Mouse (Mus musculus) stomach, embryonic 14.5 days (tissue): ENCODE measurements around the gene Chl1. TPM values are rescaled to one million over a fixed set of nuclear protein-coding genes. Genes with fewer than 3 reads are reported as not detected.

Experiments
- ATAC-seq: fragments of 200-750 bp; cut with Nextera tagmentation; 2 replicates; pipeline ENCODE4 v1.8.0; 2017; ENCODE audit warnings: low read depth, moderate TSS enrichment; ENCODE audit not compliant: insufficient number of reproducible peaks, insufficient read depth, low FRiP score
- H3K27ac ChIP-seq: fragments of 300-500 bp; sonication (generic); 2 replicates; pipeline ENCODE4 v1.5.1; 2014; ENCODE audit warnings: mild to moderate bottlenecking, low read length, moderate library complexity, mixed read lengths
- H3K27me3 ChIP-seq: fragments of 300-500 bp; sonication (generic); 2 replicates; pipeline ENCODE4 v1.6.1; 2014; ENCODE audit warnings: low read length, control low read depth, mixed read lengths; ENCODE audit not compliant: control insufficient read depth, insufficient read depth
- H3K36me3 ChIP-seq: fragments of 300-500 bp; sonication (generic); 2 replicates; pipeline ENCODE4 v1.6.1; 2014; ENCODE audit warnings: mild to moderate bottlenecking, control low read depth, low read length, moderate library complexity, mixed read lengths; ENCODE audit not compliant: control insufficient read depth, insufficient read depth
- H3K4me1 ChIP-seq: fragments of 300-500 bp; sonication (generic); 2 replicates; pipeline ENCODE4 v1.6.1; 2014; ENCODE audit warnings: low read length, control low read depth, mixed read lengths; ENCODE audit not compliant: control insufficient read depth, insufficient read depth
- H3K4me2 ChIP-seq: fragments of 300-500 bp; sonication (generic); replicated peaks from 2 replicates; pipeline ENCODE4 v1.6.1; 2014; ENCODE audit warnings: low read depth, low read length, control low read depth
- H3K4me3 ChIP-seq: fragments of 300-500 bp; sonication (generic); 2 replicates; pipeline ENCODE4 v1.5.1; 2014; ENCODE audit warnings: low read depth, low read length, control low read depth
- H3K9ac ChIP-seq: fragments of 300-500 bp; sonication (generic); replicated peaks from 2 replicates; pipeline ENCODE4 v1.6.1; 2014; ENCODE audit warnings: low read depth, mild to moderate bottlenecking, control low read depth, low read length, moderate library complexity, mixed read lengths
- H3K9me3 ChIP-seq: fragments of 300-500 bp; sonication (generic); 2 replicates; pipeline ENCODE4 v1.6.1; 2016; ENCODE audit warnings: low read depth, low read length, control low read depth; ENCODE audit not compliant: control insufficient read depth
- WGBS: fragments of 180-500 bp; shearing (Covaris S2); extraction: QIAGEN DNeasy Blood & Tissue Kit; methylation state at CpG from one replicate; pipeline ENCODE4 v1.1.7; 2014; 5-methylcytosine and 5-hydroxymethylcytosine counted together
- polyA plus RNA-seq: library from polyadenylated mRNA; unstranded; fragments of >200 nt; fragmentation: Nextera tagmentation; extraction: Ambion mirVana; gene quantifications from 2 replicates; pipeline ENCODE4 v1.2.1, GENCODE M21; 2014

Chl1 gene
- polyA plus RNA-seq, 1 experiment from 2014 or later = 9.3 TPM

DNA sequence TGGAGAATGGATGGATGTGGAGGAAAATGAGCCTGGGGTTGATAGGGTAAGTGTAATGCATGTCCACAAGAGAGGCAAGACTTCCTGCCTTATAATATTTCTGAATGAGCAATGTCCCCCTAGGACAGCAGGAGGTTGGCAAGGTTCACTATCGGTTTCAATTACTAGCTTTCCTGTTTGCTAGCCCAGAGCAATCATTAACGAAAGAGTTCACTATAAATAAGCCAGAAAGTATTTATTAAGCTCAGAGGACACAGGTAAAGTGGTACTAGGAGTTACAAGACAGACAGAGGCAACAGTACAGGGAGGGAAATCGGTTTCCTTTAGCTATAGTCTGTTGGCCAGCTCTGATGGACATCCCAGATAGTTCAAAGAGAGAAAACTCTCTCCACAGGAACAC is 182.1 kb downstream of the Chl1 start:
- Histone ChIP-seq H3K4me3 (no peak overlapping the region), H3K27me3 (no peaks in the 10 kb centered on the region), H3K4me2 (no peak overlapping the region), H3K4me1 (no peaks in the 10 kb centered on the region), H3K27ac (no peak overlapping the region), H3K36me3 (no peaks in the 10 kb centered on the region), H3K9ac (no peak overlapping the region), H3K9me3 (no peaks in the 10 kb centered on the region)
- ATAC-seq = no peak
- 44% methylated on average over 3 of the region's 3 CpGs for WGBS

DNA sequence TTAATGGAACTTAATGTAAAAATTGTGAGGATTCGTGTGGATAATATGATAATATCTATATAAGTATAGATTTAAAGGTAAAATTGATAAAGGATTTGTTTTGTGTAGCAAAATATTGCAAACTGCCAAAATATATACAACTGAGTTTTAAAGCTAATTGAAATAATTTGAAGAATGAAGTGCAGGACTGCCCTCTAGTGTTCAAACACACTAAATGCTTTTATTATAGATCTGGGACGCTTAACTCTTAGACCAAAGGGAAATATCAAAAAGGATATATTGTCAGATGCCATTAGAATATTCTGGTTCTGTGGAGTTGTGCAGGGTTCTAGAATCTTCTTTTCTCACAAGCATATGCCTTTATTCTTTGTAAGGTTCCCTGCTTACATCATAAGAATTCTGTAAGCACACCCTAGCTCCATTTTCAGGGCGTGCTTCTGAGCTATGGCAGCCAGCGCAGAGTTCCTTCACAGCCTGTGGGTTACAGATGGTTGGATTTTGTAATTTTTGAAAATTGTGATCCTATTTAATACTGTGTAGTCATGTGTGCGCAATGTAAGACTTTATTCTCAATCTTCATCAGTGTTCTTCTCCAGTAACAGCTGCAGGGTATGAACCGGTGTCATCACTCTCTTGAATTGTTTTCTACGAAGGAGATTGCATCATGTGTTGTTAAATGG is 187.1 kb downstream of the Chl1 start:
- Histone ChIP-seq H3K9ac (no peak overlapping the region), H3K27ac (no peak overlapping the region), H3K36me3 (no peaks in the 10 kb centered on the region), H3K4me2 (no peak overlapping the region), H3K4me1 (no peaks in the 10 kb centered on the region), H3K4me3 (no peak overlapping the region), H3K27me3 (no peaks in the 10 kb centered on the region), H3K9me3 (no peaks in the 10 kb centered on the region)
- 63% methylated on average over 7 of the region's 7 CpGs for WGBS
- ATAC-seq = no peak

DNA sequence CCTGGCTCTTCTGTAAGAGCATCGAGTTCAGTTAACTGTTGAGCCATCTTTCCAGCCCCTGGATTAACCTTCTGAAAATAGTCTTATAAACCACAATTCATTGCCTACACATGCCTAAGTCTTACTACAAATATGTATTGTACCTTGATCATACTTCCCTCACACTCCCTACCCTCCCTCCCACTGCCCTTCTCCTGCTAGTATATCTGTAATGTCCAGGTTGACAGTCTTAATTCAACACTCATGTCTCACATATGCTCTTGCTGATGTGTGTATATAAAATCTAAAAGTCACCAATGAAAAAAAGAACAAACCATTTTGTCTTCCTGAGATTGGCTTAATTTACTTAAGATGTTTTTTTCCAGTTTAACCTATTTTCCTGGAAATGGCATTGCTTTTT is 189.1 kb downstream of the Chl1 start:
- H3K27me3 ChIP-seq = no peaks in the 10 kb centered on the region
- no peak overlapping the region for H3K27ac ChIP-seq
- no peaks in the 10 kb centered on the region for H3K36me3 ChIP-seq
- H3K9ac ChIP-seq = no peak overlapping the region
- no peak overlapping the region for H3K4me3 ChIP-seq
- ATAC-seq = no peak
- WGBS = 68% methylated on average over 1 of the region's 1 CpGs
- no peak overlapping the region for H3K4me2 ChIP-seq
- H3K9me3 ChIP-seq = no peaks in the 10 kb centered on the region
- no peaks in the 10 kb centered on the region for H3K4me1 ChIP-seq

DNA sequence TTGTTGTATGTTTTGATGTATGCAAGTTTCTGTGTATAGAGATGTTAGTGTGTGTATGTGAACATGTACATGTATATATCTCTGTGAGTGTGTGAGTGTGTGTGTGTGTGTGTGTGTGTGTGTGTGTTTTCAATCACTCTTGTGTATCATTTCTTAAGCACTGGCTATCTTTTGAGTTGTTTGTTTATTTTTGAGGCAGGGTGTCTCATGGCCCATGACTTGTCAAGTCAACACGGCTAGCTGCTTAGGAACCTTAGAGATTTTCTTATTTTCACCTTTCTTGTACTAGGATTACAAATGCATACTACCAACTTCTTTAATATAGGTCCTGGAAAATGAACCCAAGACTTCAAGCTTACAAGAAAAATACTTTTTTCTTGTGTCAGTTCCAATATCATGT is 189.5 kb downstream of the Chl1 start:
- no peaks in the 10 kb centered on the region for H3K36me3 ChIP-seq
- no peak overlapping the region for H3K4me3 ChIP-seq
- H3K27me3 ChIP-seq = no peaks in the 10 kb centered on the region
- no peak overlapping the region for H3K4me2 ChIP-seq
- H3K27ac ChIP-seq = no peak overlapping the region
- H3K4me1 ChIP-seq = no peaks in the 10 kb centered on the region
- 48% methylated on average over 1 of the region's 1 CpGs for WGBS
- no peaks in the 10 kb centered on the region for H3K9me3 ChIP-seq
- no peak overlapping the region for H3K9ac ChIP-seq
- ATAC-seq = no peak

DNA sequence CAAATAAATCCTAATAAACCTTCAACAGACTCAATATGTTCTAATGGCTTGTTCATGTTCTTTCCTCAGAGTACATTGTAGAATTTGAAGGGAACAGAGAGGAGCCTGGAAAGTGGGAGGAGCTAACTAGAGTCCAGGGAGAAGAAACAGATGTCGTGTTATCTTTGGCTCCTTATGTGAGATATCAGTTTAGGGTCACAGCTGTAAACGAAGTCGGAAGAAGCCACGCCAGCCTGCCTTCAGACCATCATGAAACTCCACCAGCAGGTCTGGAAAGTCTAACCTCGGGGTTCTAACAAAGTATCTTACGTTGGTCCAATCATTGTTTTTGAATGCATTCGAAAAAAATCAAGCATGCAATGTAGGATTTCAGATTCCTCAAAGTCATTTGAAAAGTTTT is 189.9 kb downstream of the Chl1 start:
- 49% methylated on average over 7 of the region's 7 CpGs for WGBS
- Histone ChIP-seq H3K9me3 (no peaks in the 10 kb centered on the region), H3K27ac (no peak overlapping the region), H3K36me3 (no peaks in the 10 kb centered on the region), H3K4me3 (no peak overlapping the region), H3K4me2 (no peak overlapping the region), H3K27me3 (no peaks in the 10 kb centered on the region), H3K9ac (no peak overlapping the region), H3K4me1 (no peaks in the 10 kb centered on the region)
- no peak for ATAC-seq

DNA sequence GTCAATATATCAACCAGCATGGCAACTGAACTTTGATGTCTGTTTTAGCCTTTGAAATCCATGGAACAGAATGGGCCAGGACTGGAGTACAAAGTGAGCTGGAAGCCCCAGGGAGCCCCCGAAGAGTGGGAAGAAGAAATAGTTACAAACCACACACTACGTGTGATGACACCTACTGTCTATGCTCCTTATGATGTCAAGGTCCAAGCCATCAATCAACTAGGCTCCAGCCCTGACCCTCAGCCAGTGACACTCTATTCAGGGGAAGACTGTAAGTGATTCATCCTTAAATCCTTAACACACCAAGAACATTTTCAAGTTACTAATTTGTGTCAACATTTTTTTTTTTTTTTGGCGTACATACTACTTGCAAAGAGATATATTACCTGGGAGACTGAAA is 196.0 kb downstream of the Chl1 start:
- H3K27me3 ChIP-seq = no peaks in the 10 kb centered on the region
- ATAC-seq = no peak
- H3K36me3 ChIP-seq = no peaks in the 10 kb centered on the region
- H3K4me3 ChIP-seq = no peak overlapping the region
- no peak overlapping the region for H3K9ac ChIP-seq
- H3K9me3 ChIP-seq = no peaks in the 10 kb centered on the region
- H3K4me1 ChIP-seq = no peaks in the 10 kb centered on the region
- H3K4me2 ChIP-seq = no peak overlapping the region
- WGBS = 71% methylated on average over 3 of the region's 3 CpGs
- no peak overlapping the region for H3K27ac ChIP-seq

DNA sequence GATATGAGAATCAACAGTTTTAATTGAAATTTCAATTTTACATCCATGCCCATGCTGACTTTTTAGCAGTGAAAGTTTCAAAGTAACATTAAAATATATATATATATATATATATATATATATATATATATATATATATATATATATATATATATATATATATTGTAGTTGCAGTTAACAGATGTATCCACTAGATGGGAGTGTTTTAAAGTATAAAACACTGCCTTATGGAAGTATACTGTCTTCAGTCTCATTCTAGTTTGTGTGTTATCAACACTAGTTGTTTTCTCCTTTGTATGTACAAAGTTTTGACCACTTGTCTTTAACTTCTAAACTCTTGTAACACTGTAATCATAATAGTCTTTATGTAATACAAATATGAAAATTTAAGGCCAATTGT is 228.9 kb downstream of the Chl1 start:
- no peaks in the 10 kb centered on the region for H3K27me3 ChIP-seq
- H3K9ac ChIP-seq = no peak overlapping the region
- H3K27ac ChIP-seq = no peak overlapping the region
- no peak overlapping the region for H3K4me2 ChIP-seq
- H3K36me3 ChIP-seq = no peaks in the 10 kb centered on the region
- no peak overlapping the region for H3K4me3 ChIP-seq
- H3K9me3 ChIP-seq = no peaks in the 10 kb centered on the region
- no peaks in the 10 kb centered on the region for H3K4me1 ChIP-seq
- no peak for ATAC-seq

DNA sequence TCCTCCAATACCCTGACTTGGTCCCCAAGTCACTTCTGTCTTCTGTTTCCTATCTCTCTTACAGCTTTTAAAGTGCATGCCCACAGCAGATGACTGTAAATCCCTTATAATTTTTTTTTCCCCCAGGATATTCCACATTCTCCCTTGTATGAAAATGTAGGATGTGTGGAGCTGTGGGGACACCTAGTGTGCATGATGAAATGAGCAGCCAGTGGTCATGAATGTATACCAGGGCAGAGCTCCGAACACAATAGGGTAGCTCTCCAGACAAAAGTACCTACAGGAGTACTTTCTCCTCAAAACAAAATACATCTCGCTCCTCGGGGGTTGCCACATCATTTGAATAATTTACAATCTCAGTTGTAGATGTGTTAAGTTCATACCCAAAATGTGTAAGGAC is 232.4 kb downstream of the Chl1 start:
- H3K9me3 ChIP-seq = no peaks in the 10 kb centered on the region
- H3K9ac ChIP-seq = no peak overlapping the region
- H3K36me3 ChIP-seq = no peaks in the 10 kb centered on the region
- H3K4me1 ChIP-seq = no peaks in the 10 kb centered on the region
- no peak overlapping the region for H3K4me3 ChIP-seq
- WGBS = 59% methylated on average over 3 of the region's 3 CpGs
- H3K4me2 ChIP-seq = no peak overlapping the region
- no peak overlapping the region for H3K27ac ChIP-seq
- H3K27me3 ChIP-seq = no peaks in the 10 kb centered on the region
- no peak for ATAC-seq

DNA sequence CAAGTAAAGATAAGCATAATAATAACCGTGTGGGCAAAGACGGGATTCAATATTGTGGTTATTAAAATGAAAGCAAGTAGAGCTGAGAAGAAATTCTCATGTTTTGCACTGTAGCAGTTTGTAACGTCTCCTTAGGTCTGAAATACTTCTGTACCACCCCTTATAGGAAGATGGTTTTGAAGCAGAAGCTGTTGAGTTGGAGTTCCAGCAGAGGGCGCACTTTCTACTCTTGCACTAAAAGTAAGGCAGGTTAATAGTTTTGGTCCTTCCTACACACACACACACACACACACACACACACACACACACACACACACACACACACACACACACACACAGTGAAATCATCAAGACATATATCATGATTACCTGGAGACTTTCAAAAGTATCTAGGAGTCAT is 235.7 kb downstream of the Chl1 start:
- H3K4me1 ChIP-seq = no peaks in the 10 kb centered on the region
- no peak for ATAC-seq
- WGBS = 32% methylated on average over 4 of the region's 4 CpGs
- no peaks in the 10 kb centered on the region for H3K27me3 ChIP-seq
- no peaks in the 10 kb centered on the region for H3K36me3 ChIP-seq
- no peak overlapping the region for H3K4me3 ChIP-seq
- no peaks in the 10 kb centered on the region for H3K9me3 ChIP-seq
- no peak overlapping the region for H3K4me2 ChIP-seq
- no peak overlapping the region for H3K27ac ChIP-seq
- no peak overlapping the region for H3K9ac ChIP-seq
